Mouse (Mus musculus): Measurements from ENCODE around the gene Dffa.

The Dffa gene

GRCm38 (mm10) chr4:149103875-149104561 lies at the start of gene Dffa:
Dffa (plus strand) TSS chr4:149104146.
- DNase-seq (ENCODE audit: low spot score in 2 of 2), result peak; percentile 96 to 97

- DNase-seq (ENCODE audit: low spot score in 2 of 2), result no peak
These were observed 48.1 kb upstream of the Dffa start for GRCm38 (mm10) chr4:149055847-149056246.

DNA sequence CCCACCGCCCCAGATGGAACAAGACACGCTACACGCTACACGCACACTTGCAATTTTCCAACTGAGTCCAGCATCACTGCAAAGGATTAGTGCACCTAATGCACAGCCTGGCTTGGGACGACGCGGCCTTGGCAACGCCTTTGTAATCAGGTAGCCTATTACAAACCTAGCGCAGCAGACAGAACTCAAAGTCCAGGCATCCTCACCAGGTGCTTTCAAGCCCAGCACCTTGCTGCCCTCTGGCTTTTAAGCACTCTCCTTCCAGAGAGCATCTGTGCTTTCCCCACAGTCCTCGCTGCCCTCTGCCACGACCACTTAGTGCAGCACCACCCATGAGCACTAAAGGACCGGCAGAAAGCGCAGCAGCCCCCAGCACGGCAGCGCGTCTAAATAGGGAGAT lies 47.0 kb upstream of the Dffa start:
- no peak for DNase-seq (ENCODE audit: low spot score in 2 of 2)

GRCm38 (mm10) chr4:149057470-149057869 lies 46.5 kb upstream of the Dffa start:
- no peak for DNase-seq (ENCODE audit: low spot score in 2 of 2)

GRCm38 (mm10) chr4:149058298-149058697 lies 45.6 kb upstream of the Dffa start:
- DNase-seq (ENCODE audit: low spot score in 2 of 2), result no peak

DNA sequence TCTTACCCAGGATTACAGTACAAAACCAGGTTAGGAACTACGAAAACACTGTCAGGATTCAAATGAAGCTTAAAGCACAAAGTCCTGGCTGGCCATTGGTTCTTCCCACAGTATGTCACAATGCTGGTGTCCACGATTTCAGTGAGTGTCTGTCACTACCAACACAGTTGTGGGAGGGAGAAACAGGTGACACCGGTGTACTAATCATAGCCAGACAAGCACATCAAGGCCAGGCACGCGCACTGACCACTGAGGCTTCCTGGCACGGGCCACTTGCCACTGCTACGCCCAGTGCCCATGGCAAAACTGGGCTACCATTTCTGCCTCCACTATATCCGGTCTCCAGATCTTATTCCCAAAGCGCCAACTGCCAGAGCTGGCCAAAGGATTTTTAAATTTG lies 44.2 kb upstream of the Dffa start:
- DNase-seq (ENCODE audit: low spot score in 2 of 2), result no peak

DNA sequence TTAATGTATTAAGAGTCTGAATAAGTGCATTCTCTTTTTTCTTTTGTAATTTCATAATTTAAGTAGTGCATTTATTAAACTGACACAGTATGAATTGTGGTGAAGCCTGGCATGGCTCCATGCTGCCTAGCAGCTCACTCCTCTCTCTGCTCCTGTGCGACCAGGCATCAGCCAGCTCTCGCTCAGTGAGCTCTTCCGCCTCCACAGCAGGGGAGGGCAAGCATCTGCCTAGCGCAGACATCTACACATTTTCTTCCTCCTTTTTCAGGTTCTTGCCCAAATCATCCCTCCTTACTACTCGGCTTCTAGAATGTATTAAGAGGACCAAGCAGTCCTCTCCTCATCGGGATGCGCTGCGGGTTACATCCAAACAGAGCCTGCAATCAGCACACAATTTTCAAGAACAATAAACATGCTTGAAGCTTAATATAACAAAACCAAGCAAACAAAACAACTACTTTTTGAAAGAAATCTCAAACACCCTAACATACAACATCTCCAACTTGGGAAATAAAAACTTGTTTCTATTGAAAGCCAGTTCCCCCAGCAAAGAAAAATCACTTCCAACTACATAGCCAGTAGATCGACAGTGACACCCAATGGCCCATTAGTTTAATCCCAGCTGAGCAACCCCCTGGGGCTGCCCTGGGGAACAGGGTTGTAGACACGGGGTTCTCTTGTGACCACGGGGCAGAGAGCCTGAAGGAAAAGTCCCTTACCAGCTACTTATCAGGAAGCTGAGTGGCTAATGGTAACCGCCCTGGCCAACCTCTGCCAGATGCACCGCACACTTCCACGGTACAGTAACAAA lies 43.1 kb upstream of the Dffa start:
- DNase-seq (ENCODE audit: low spot score in 2 of 2), result no peak

GRCm38 (mm10) chr4:149061432-149061718 lies 42.6 kb upstream of the Dffa start:
- DNase-seq (ENCODE audit: low spot score in 2 of 2), result no peak

- no peak for DNase-seq (ENCODE audit: low spot score in 2 of 2)
These were observed 41.3 kb upstream of the Dffa start for GRCm38 (mm10) chr4:149062406-149063318.

GRCm38 (mm10) chr4:149064061-149064854 lies 39.7 kb upstream of the Dffa start:
- DNase-seq (ENCODE audit: low spot score in 2 of 2), result no peak

- peak in 1 of 2 experiments; percentile 49 for DNase-seq (ENCODE audit: low spot score in 2 of 2)
These were observed 37.0 kb upstream of the Dffa start for GRCm38 (mm10) chr4:149066672-149067551.

GRCm38 (mm10) chr4:149075073-149075472 lies 28.9 kb upstream of the Dffa start:
- DNase-seq (ENCODE audit: low spot score in 2 of 2), result no peak

- DNase-seq (ENCODE audit: low spot score in 2 of 2), result peak; percentile 77 to 80
These were observed 27.9 kb upstream of the Dffa start for GRCm38 (mm10) chr4:149075871-149076575.

DNA sequence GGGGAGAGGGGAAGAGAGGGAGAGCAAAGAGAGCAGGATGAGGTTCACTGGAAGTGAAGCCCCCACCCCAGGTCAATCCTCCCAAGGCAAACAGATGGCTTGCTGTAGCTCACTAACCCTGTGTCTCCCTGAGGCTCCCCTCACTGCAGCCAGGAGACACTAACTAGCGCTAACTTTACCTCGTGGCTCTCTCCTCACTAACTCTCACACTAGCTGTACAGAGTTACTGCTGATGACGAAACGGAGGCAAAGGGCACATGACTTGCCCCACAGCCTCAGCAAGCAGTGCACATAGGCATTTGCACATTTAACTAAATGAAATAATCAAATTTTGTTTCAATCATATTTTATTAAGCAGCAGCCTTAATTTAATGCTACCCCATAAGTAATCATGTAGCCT lies 25.7 kb upstream of the Dffa start:
- DNase-seq (ENCODE audit: low spot score in 2 of 2), result no peak

DNA sequence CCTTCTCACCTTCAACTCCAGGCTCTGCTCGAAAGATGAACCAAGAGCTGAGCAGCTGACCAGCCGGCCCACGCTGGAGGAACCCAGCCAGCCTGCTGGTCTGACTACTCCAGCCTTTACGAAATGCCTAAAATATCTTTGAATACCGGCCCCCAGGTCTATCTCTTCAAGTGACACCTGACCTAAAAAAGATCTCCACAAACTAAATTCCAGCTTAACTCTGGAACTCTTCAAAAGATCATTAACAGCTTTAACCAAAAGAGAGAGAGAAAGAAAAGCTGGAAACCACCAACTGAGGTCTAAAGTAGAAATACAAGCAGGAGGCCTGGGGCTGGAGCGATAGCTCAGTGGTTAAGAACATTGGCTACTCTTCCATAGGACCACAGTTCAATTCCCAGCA lies 24.3 kb upstream of the Dffa start:
- no peak for DNase-seq (ENCODE audit: low spot score in 2 of 2)

DNA sequence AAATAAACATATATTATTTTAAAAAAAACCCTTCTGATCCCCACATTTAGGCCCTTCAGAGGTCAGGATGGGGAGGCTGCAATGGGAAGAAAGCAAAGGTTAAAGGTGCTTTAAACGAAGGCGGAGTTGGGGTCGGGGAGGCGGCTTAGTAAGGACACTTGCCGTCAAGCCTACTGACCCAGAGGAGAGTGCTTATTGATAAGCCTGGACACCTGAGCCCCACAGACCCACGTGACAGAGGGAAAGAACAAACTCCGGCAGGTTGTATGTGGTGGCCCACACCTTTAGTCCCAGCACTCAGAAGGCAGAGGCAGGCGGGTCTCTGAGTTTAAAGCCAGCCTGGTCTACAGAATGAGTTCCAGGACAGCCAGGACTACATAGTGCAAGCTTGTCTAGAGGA lies 23.8 kb upstream of the Dffa start:
- DNase-seq (ENCODE audit: low spot score in 2 of 2), result no peak

- DNase-seq (ENCODE audit: low spot score in 2 of 2), result peak in 1 of 2 experiments; percentile 59
These were observed 22.4 kb upstream of the Dffa start for GRCm38 (mm10) chr4:149081528-149081927.

DNA sequence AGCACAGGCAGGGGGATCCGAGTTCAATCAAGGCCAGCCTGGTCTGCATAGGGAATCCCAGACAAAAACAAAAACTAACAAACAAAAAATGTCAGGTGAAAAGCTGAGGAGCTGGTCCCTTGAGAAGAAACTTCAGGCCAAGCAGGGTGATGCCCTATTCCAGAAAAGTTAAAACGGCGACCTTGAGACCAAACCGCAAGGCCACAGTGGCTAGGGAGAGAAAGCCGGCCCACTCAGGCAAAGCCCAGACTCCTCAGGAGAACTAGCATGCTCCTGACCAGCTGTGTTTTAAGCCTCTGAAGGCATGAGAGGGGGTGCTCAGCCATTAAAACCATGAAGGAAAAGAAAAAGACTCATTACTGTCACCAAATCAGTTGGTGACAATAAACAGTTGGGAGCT lies 18.6 kb upstream of the Dffa start:
- DNase-seq (ENCODE audit: low spot score in 2 of 2), result no peak

GRCm38 (mm10) chr4:149091364-149091763 lies 12.6 kb upstream of the Dffa start:
- DNase-seq (ENCODE audit: low spot score in 2 of 2), result no peak

- no peak for DNase-seq (ENCODE audit: low spot score in 2 of 2)
These were observed 6.0 kb upstream of the Dffa start for GRCm38 (mm10) chr4:149097956-149098355.
